Mouse (Mus musculus): ENCODE measurements around the gene Ikzf3. TPM values are rescaled to one million over a fixed set of nuclear protein-coding genes. Genes with fewer than 3 reads are reported as not detected.
A peak's percentile ranks its signal among the peaks of the same experiment; 100 is the strongest.

Ikzf3 gene
- polyA plus RNA-seq, 1 experiment from 2014 or later: not detected

- Histone ChIP-seq H3K9me3 (ENCODE audit: control insufficient read depth, low read length) (no peaks in the 10 kb centered on the region), H3K27me3 (ENCODE audit: control insufficient read depth, insufficient read depth, low read length) (no peaks in the 10 kb centered on the region), H3K4me1 (ENCODE audit: control insufficient read depth in 2 of 2, insufficient read depth in 2 of 2, low read length in 2 of 2) (peaks cover 0 to 7% of the 10 kb centered on the region in 2 experiments; a peak in 1 of 4 replicates), H3K4me2 (ENCODE audit: low read length) (no peak overlapping the region), H3K9ac (ENCODE audit: low read length) (no peak overlapping the region), H3K27ac (replicated peaks in 1 of 2; ENCODE audit: control insufficient read depth in 1 of 2, insufficient read depth in 1 of 2, low read depth in 2 of 2, low read length in 2 of 2) (no peak overlapping the region), H3K36me3 (ENCODE audit: control insufficient read depth, insufficient read depth, low read length) (peaks cover 69% of the 10 kb centered on the region), H3K4me3 (ENCODE audit: control insufficient read depth in 1 of 2, insufficient read depth in 1 of 2, low read depth in 1 of 2, low read length in 2 of 2) (no peak overlapping the region)
- no peak for ATAC-seq (ENCODE audit: insufficient number of reproducible peaks, insufficient read depth, low FRiP score, low read depth)
- 82% methylated on average over 9 of the region's 9 CpGs for WGBS
Measured at GRCm38 (mm10) chr11:98435723-98436122, 110.1 kb downstream of the Ikzf3 start.

DNA sequence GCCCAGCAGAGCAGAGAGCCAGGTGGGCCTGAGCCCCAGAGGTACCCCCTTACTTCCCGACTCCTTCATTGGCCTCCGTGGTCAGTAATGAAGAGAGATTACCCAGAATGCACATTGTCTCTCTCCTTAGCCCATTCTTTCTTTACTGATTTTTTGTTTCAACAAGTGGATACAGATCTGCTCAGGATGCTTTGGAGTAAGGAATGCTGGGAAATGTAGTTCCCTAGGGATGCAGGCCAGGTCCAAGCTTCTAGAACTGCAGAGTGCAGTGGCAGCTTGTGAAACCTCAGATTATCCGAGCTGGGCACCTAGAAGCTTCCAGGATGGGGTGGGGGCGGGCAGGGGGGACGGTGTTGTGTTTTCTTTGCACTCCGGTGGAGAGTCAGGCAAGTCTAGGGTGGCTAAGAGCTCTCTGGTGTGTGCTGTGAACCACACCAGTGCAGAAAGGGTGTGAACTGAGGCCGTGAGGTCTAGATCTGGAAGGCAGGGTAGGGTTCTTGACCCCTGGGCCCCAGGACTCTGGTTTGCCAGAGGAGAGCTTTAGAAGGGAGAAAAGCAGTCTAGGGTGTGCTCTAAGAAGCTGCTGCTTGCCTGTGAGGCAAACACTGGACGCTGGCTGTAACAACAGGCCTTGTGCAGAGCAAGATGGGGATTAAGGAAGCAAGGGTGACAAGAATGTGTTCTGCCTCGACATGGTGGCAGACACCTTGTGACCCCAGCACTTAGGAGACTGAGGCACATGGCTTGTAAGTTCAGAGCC, 113.9 kb downstream of the Ikzf3 start:
- 82% methylated on average over 9 of the region's 9 CpGs for WGBS

DNA sequence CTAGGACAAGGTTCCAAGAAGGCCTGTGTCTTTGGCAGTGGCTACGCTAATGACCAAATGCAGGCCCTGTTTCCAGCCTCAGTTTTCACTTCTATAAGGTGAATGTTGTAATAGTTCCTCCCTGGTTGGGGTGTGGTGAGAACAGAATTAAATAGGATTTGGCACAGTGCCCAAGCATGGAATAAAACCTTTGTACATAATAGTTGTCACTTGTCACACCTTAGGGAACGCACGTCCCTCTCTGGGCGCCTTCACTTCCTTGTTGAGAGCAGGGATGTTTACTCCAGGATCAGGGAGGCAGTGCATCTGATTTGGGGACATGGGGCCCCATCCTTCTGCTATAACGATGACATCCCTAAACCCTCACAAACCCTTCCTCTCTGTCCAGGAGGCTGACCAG, 117.4 kb downstream of the Ikzf3 start:
- H3K9ac ChIP-seq (ENCODE audit: low read length): no peak overlapping the region
- 84% methylated on average over 5 of the region's 5 CpGs for WGBS
- H3K4me3 ChIP-seq (ENCODE audit: control insufficient read depth in 1 of 2, insufficient read depth in 1 of 2, low read depth in 1 of 2, low read length in 2 of 2): no peak overlapping the region
- H3K36me3 ChIP-seq (ENCODE audit: control insufficient read depth, insufficient read depth, low read length): peaks cover 99% of the 10 kb centered on the region
- no peak overlapping the region for H3K27ac ChIP-seq (replicated peaks in 1 of 2; ENCODE audit: control insufficient read depth in 1 of 2, insufficient read depth in 1 of 2, low read depth in 2 of 2, low read length in 2 of 2)
- no peaks in the 10 kb centered on the region for H3K9me3 ChIP-seq (ENCODE audit: control insufficient read depth, low read length)
- H3K27me3 ChIP-seq (ENCODE audit: control insufficient read depth, insufficient read depth, low read length): no peaks in the 10 kb centered on the region
- no peak for ATAC-seq (ENCODE audit: insufficient number of reproducible peaks, insufficient read depth, low FRiP score, low read depth)
- no peaks in the 10 kb centered on the region for H3K4me1 ChIP-seq (ENCODE audit: control insufficient read depth in 2 of 2, insufficient read depth in 2 of 2, low read length in 2 of 2)
- H3K4me2 ChIP-seq (ENCODE audit: low read length): no peak overlapping the region

More for the DNA sequence above, 113.9 kb downstream of the Ikzf3 start:
- H3K4me3 ChIP-seq (ENCODE audit: control insufficient read depth in 1 of 2, insufficient read depth in 1 of 2, low read depth in 1 of 2, low read length in 2 of 2): no peak overlapping the region
- H3K27ac ChIP-seq (replicated peaks in 1 of 2; ENCODE audit: control insufficient read depth in 1 of 2, insufficient read depth in 1 of 2, low read depth in 2 of 2, low read length in 2 of 2): no peak overlapping the region
- H3K4me2 ChIP-seq (ENCODE audit: low read length): no peak overlapping the region
- H3K4me1 ChIP-seq (ENCODE audit: control insufficient read depth in 2 of 2, insufficient read depth in 2 of 2, low read length in 2 of 2): no peaks in the 10 kb centered on the region
- H3K9me3 ChIP-seq (ENCODE audit: control insufficient read depth, low read length): no peaks in the 10 kb centered on the region
- H3K36me3 ChIP-seq (ENCODE audit: control insufficient read depth, insufficient read depth, low read length): peaks cover 99% of the 10 kb centered on the region
- H3K27me3 ChIP-seq (ENCODE audit: control insufficient read depth, insufficient read depth, low read length): no peaks in the 10 kb centered on the region
- ATAC-seq (ENCODE audit: insufficient number of reproducible peaks, insufficient read depth, low FRiP score, low read depth): no peak
- no peak overlapping the region for H3K9ac ChIP-seq (ENCODE audit: low read length)

DNA sequence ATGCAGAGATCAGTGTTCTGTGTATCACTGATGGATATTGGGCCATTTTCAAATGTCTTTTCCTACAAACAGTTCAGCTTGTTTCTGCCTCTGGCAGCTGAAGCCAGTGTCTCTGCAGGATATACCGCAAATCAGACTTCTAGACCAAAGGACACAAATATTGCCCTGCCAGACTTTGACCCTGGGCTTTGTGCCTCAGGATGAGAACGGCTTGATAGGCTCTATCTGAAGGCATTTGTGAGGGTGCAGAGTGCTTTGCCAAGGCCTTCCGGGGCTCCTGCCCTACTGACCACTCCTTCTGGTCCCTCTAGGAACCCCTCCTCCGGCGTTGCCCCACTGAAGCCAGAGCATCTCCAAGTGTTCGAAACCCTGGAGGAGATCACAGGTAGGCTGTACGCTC, 119.2 kb downstream of the Ikzf3 start:
- Histone ChIP-seq H3K4me3 (ENCODE audit: control insufficient read depth in 1 of 2, insufficient read depth in 1 of 2, low read depth in 1 of 2, low read length in 2 of 2) (no peak overlapping the region), H3K9me3 (ENCODE audit: control insufficient read depth, low read length) (no peaks in the 10 kb centered on the region), H3K27ac (replicated peaks in 1 of 2; ENCODE audit: control insufficient read depth in 1 of 2, insufficient read depth in 1 of 2, low read depth in 2 of 2, low read length in 2 of 2) (no peak overlapping the region), H3K36me3 (ENCODE audit: control insufficient read depth, insufficient read depth, low read length) (peaks cover 99% of the 10 kb centered on the region), H3K27me3 (ENCODE audit: control insufficient read depth, insufficient read depth, low read length) (no peaks in the 10 kb centered on the region), H3K4me1 (ENCODE audit: control insufficient read depth in 2 of 2, insufficient read depth in 2 of 2, low read length in 2 of 2) (no peaks in the 10 kb centered on the region), H3K9ac (ENCODE audit: low read length) (no peak overlapping the region), H3K4me2 (ENCODE audit: low read length) (no peak overlapping the region)
- no peak for ATAC-seq (ENCODE audit: insufficient number of reproducible peaks, insufficient read depth, low FRiP score, low read depth)
- 92% methylated on average over 7 of the region's 7 CpGs for WGBS

- no peaks in the 10 kb centered on the region for H3K9me3 ChIP-seq (ENCODE audit: control insufficient read depth, low read length)
- peaks cover 70% of the 10 kb centered on the region for H3K36me3 ChIP-seq (ENCODE audit: control insufficient read depth, insufficient read depth, low read length)
- no peak overlapping the region for H3K4me2 ChIP-seq (ENCODE audit: low read length)
- H3K4me1 ChIP-seq (ENCODE audit: control insufficient read depth in 2 of 2, insufficient read depth in 2 of 2, low read length in 2 of 2): peaks cover 14 to 57% of the 10 kb centered on the region in 2 experiments
- no peak overlapping the region for H3K4me3 ChIP-seq (ENCODE audit: control insufficient read depth in 1 of 2, insufficient read depth in 1 of 2, low read depth in 1 of 2, low read length in 2 of 2)
- no peak for ATAC-seq (ENCODE audit: insufficient number of reproducible peaks, insufficient read depth, low FRiP score, low read depth)
- no peaks in the 10 kb centered on the region for H3K27me3 ChIP-seq (ENCODE audit: control insufficient read depth, insufficient read depth, low read length)
- WGBS: 73% methylated on average over 10 of the region's 10 CpGs
- peak overlapping the region in 1 of 2 experiments; percentile 47; a peak in 1 of 4 replicates for H3K27ac ChIP-seq (replicated peaks in 1 of 2; ENCODE audit: control insufficient read depth in 1 of 2, insufficient read depth in 1 of 2, low read depth in 2 of 2, low read length in 2 of 2)
- peak overlapping the region; percentile 10; the same call in 1 of the 2 replicates for H3K9ac ChIP-seq (ENCODE audit: low read length)
Measured at GRCm38 (mm10) chr11:98418939-98419547, 126.8 kb downstream of the Ikzf3 start.

GRCm38 (mm10) chr11:98418273-98418672, 127.6 kb downstream of the Ikzf3 start:
- peak overlapping the region in 1 of 2 experiments; percentile 47; a peak in 1 of 4 replicates for H3K27ac ChIP-seq (replicated peaks in 1 of 2; ENCODE audit: control insufficient read depth in 1 of 2, insufficient read depth in 1 of 2, low read depth in 2 of 2, low read length in 2 of 2)
- 38% methylated on average over 5 of the region's 6 CpGs for WGBS
- H3K4me1 ChIP-seq (ENCODE audit: control insufficient read depth in 2 of 2, insufficient read depth in 2 of 2, low read length in 2 of 2): peaks cover 19 to 63% of the 10 kb centered on the region in 2 experiments
- H3K9ac ChIP-seq (ENCODE audit: low read length): 0 out of 2 replicates have a peak overlapping the region, but pooled peaks have one; percentile 17
- H3K4me2 ChIP-seq (ENCODE audit: low read length): no peak overlapping the region
- H3K27me3 ChIP-seq (ENCODE audit: control insufficient read depth, insufficient read depth, low read length): no peaks in the 10 kb centered on the region
- peaks cover 62% of the 10 kb centered on the region for H3K36me3 ChIP-seq (ENCODE audit: control insufficient read depth, insufficient read depth, low read length)
- ATAC-seq (ENCODE audit: insufficient number of reproducible peaks, insufficient read depth, low FRiP score, low read depth): no peak
- no peaks in the 10 kb centered on the region for H3K9me3 ChIP-seq (ENCODE audit: control insufficient read depth, low read length)
- H3K4me3 ChIP-seq (ENCODE audit: control insufficient read depth in 1 of 2, insufficient read depth in 1 of 2, low read depth in 1 of 2, low read length in 2 of 2): no peak overlapping the region

- H3K4me3 ChIP-seq (ENCODE audit: control insufficient read depth in 1 of 2, insufficient read depth in 1 of 2, low read depth in 1 of 2, low read length in 2 of 2): no peak overlapping the region
- peaks cover 50% of the 10 kb centered on the region for H3K36me3 ChIP-seq (ENCODE audit: control insufficient read depth, insufficient read depth, low read length)
- H3K4me1 ChIP-seq (ENCODE audit: control insufficient read depth in 2 of 2, insufficient read depth in 2 of 2, low read length in 2 of 2): peaks cover 20 to 64% of the 10 kb centered on the region in 2 experiments
- 91% methylated on average over 1 of the region's 1 CpGs for WGBS
- H3K9me3 ChIP-seq (ENCODE audit: control insufficient read depth, low read length): no peaks in the 10 kb centered on the region
- H3K27ac ChIP-seq (replicated peaks in 1 of 2; ENCODE audit: control insufficient read depth in 1 of 2, insufficient read depth in 1 of 2, low read depth in 2 of 2, low read length in 2 of 2): no peak overlapping the region
- ATAC-seq (ENCODE audit: insufficient number of reproducible peaks, insufficient read depth, low FRiP score, low read depth): no peak
- H3K4me2 ChIP-seq (ENCODE audit: low read length): no peak overlapping the region
- no peak overlapping the region for H3K9ac ChIP-seq (ENCODE audit: low read length)
- no peaks in the 10 kb centered on the region for H3K27me3 ChIP-seq (ENCODE audit: control insufficient read depth, insufficient read depth, low read length)
Measured at GRCm38 (mm10) chr11:98417074-98417473, 128.8 kb downstream of the Ikzf3 start.
